Mouse (Mus musculus): ENCODE measurements at regions not wholly inside any gene's neighbourhood (a gene's known extent, or its start where the extent isn't known, plus 50 kb on each side); places are given as distances from the start of the nearest gene placed in this dataset.

DNA sequence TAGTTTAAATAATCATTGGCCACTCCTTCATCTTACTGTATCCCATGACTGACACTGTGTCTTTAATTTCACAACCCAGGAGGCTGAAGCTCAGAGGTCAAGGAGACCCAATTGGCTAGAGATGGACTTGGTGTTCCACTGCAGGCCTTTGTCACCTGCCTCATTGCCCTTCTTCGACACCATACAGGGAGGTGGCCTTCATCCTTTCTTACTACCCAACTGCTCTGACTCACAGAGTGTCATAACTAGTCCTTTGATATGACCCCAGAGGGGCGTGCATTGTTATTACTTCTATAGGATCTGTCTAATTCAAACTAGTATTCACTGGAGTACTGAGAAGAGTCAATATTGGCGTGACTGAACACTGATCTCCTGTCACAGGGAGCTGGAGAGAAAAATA, 236.2 kb upstream of the Ankrd55 start:
- no peaks in the 10 kb centered on the region for H3K9me3 ChIP-seq (replicated peaks; ENCODE audit: control insufficient read depth, insufficient read depth, low read length, poor library complexity, severe bottlenecking)
- no peaks in the 10 kb centered on the region for H3K27me3 ChIP-seq (ENCODE audit: control insufficient read depth, insufficient read depth, low read length, poor library complexity, severe bottlenecking)
- H3K4me3 ChIP-seq (ENCODE audit: low read depth, low read length) = no peak overlapping the region
- H3K36me3 ChIP-seq (ENCODE audit: control insufficient read depth, insufficient read depth, low read length, poor library complexity, severe bottlenecking) = no peaks in the 10 kb centered on the region
- no peak overlapping the region for H3K9ac ChIP-seq (ENCODE audit: low read depth, poor library complexity, severe bottlenecking)
- TF ChIP-seq CTCF (IDR thresholded peaks at IDR 0.05; ENCODE audit: low read depth, low read length) = no peak
- no peak for TF ChIP-seq EP300 (IDR thresholded peaks at IDR 0.05; ENCODE audit: insufficient read depth, low read depth, low read length)
- TF ChIP-seq POLR2A (IDR thresholded peaks at IDR 0.05; ENCODE audit: insufficient read depth, low read length) = no peak
- no peaks in the 10 kb centered on the region for H3K4me1 ChIP-seq (ENCODE audit: control insufficient read depth, insufficient read depth, low read length)
- H3K27ac ChIP-seq (ENCODE audit: insufficient read depth, low read length) = no peak overlapping the region

DNA sequence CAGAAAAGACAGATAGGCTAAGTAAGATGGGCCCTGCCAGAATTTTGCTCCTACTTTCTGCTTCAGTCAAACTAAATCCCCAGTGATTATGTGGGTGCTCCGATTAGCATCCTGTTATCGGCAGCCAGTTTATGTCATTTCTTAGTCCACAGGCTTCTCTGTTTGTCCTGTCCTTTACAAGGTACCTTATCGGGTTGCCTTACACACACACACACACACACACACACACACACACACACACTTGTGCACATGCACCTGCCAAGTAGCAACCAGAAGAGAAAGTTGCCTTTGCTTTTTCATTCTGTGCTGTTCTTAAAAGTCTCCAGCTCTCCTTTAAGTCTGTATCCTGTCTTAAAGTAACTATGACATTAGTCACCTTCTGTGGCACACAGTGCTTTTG, 235.8 kb upstream of the Ankrd55 start:
- H3K9ac ChIP-seq (ENCODE audit: low read depth, poor library complexity, severe bottlenecking) = no peak overlapping the region
- TF ChIP-seq POLR2A (IDR thresholded peaks at IDR 0.05; ENCODE audit: insufficient read depth, low read length) = no peak
- TF ChIP-seq EP300 (IDR thresholded peaks at IDR 0.05; ENCODE audit: insufficient read depth, low read depth, low read length) = no peak
- TF ChIP-seq CTCF (IDR thresholded peaks at IDR 0.05; ENCODE audit: low read depth, low read length) = no peak
- H3K36me3 ChIP-seq (ENCODE audit: control insufficient read depth, insufficient read depth, low read length, poor library complexity, severe bottlenecking) = no peaks in the 10 kb centered on the region

DNA sequence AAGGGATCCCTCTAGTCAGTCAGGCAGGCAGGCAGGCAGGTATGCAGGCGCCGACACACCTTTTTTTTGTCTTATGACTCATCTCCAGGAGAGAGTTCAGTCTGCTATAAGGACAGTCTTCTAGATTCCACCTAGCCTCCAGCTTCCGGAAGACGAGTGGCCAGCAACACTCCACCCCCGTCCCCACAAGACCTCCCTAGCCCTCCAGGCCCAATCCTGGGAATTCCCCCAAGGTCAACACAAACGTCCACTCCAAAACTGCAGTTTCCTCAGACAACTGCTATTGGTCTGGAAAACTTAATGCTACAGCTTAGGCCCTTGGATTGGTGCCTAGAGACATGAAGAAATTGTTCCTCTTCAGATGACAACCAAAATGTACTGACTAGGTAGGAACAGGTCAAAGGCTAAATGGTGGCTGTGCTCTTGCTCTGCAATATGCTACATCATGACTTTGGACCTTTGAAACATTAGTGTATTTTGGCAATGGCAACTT, 233.3 kb upstream of the Ankrd55 start:
- H3K9ac ChIP-seq (ENCODE audit: low read depth, poor library complexity, severe bottlenecking) = no peak overlapping the region
- TF ChIP-seq EP300 (IDR thresholded peaks at IDR 0.05; ENCODE audit: insufficient read depth, low read depth, low read length) (no peak), POLR2A (IDR thresholded peaks at IDR 0.05; ENCODE audit: insufficient read depth, low read length) (no peak), CTCF (IDR thresholded peaks at IDR 0.05; ENCODE audit: low read depth, low read length) (no peak)
- H3K9me3 ChIP-seq (replicated peaks; ENCODE audit: control insufficient read depth, insufficient read depth, low read length, poor library complexity, severe bottlenecking) = no peaks in the 10 kb centered on the region
- no peak overlapping the region for H3K27ac ChIP-seq (ENCODE audit: insufficient read depth, low read length)
- no peaks in the 10 kb centered on the region for H3K4me1 ChIP-seq (ENCODE audit: control insufficient read depth, insufficient read depth, low read length)
- H3K4me3 ChIP-seq (ENCODE audit: low read depth, low read length) = no peak overlapping the region
- no peaks in the 10 kb centered on the region for H3K27me3 ChIP-seq (ENCODE audit: control insufficient read depth, insufficient read depth, low read length, poor library complexity, severe bottlenecking)
- no peaks in the 10 kb centered on the region for H3K36me3 ChIP-seq (ENCODE audit: control insufficient read depth, insufficient read depth, low read length, poor library complexity, severe bottlenecking)

More for the DNA sequence above, 235.8 kb upstream of the Ankrd55 start:
- H3K4me3 ChIP-seq (ENCODE audit: low read depth, low read length) = no peak overlapping the region
- H3K9me3 ChIP-seq (replicated peaks; ENCODE audit: control insufficient read depth, insufficient read depth, low read length, poor library complexity, severe bottlenecking) = no peaks in the 10 kb centered on the region
- no peak overlapping the region for H3K27ac ChIP-seq (ENCODE audit: insufficient read depth, low read length)
- no peaks in the 10 kb centered on the region for H3K27me3 ChIP-seq (ENCODE audit: control insufficient read depth, insufficient read depth, low read length, poor library complexity, severe bottlenecking)
- no peaks in the 10 kb centered on the region for H3K4me1 ChIP-seq (ENCODE audit: control insufficient read depth, insufficient read depth, low read length)

DNA sequence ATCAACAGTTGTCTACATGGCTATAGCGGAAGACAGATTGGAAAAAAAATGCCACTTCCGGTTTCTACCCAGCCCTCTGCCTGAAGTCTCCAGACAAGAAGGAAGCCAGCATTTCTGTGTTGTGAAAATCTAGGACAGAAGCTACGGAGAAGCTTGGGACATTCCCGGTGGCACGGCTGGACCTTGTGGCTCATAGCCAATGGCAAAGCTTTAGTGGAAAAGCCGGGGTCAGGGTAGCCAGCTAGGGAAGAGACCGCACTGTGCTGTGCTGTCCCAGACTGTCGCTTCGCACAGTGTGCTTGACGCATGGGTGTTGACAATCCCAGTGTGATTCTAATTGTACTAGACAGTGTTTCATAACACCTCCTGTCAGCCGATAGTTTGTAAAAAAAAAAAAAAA, 230.0 kb upstream of the Ankrd55 start:
- no peaks in the 10 kb centered on the region for H3K9me3 ChIP-seq (replicated peaks; ENCODE audit: control insufficient read depth, insufficient read depth, low read length, poor library complexity, severe bottlenecking)
- TF ChIP-seq POLR2A (IDR thresholded peaks at IDR 0.05; ENCODE audit: insufficient read depth, low read length) = no peak
- no peak for TF ChIP-seq CTCF (IDR thresholded peaks at IDR 0.05; ENCODE audit: low read depth, low read length)
- TF ChIP-seq EP300 (IDR thresholded peaks at IDR 0.05; ENCODE audit: insufficient read depth, low read depth, low read length) = no peak
- no peak overlapping the region for H3K9ac ChIP-seq (ENCODE audit: low read depth, poor library complexity, severe bottlenecking)
- H3K4me1 ChIP-seq (ENCODE audit: control insufficient read depth, insufficient read depth, low read length) = no peaks in the 10 kb centered on the region
- no peak overlapping the region for H3K4me3 ChIP-seq (ENCODE audit: low read depth, low read length)
- H3K27me3 ChIP-seq (ENCODE audit: control insufficient read depth, insufficient read depth, low read length, poor library complexity, severe bottlenecking) = no peaks in the 10 kb centered on the region
- H3K36me3 ChIP-seq (ENCODE audit: control insufficient read depth, insufficient read depth, low read length, poor library complexity, severe bottlenecking) = no peaks in the 10 kb centered on the region
- no peak overlapping the region for H3K27ac ChIP-seq (ENCODE audit: insufficient read depth, low read length)

DNA sequence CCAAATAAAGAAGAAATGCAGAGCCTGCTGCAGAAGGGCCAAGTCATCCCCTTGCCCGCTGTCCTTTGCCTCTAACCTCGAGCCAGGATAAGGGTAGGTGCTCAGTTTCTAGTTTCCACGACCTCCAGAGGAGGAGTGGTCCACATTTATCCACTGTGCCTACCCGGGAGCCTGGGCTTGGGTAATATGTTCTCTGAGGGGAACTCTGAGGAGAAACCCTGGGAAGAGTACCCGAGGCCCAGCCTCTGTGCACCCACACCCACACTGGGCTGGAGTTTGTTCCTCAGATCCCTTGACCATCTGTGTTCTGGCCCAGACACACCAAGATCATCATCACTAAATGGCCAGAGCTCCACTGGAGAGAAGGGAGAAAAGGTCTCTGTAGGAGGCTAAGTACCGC, 229.5 kb upstream of the Ankrd55 start:
- Histone ChIP-seq H3K4me3 (ENCODE audit: low read depth, low read length) (no peak overlapping the region), H3K9ac (ENCODE audit: low read depth, poor library complexity, severe bottlenecking) (no peak overlapping the region), H3K27ac (ENCODE audit: insufficient read depth, low read length) (no peak overlapping the region), H3K36me3 (ENCODE audit: control insufficient read depth, insufficient read depth, low read length, poor library complexity, severe bottlenecking) (no peaks in the 10 kb centered on the region), H3K9me3 (replicated peaks; ENCODE audit: control insufficient read depth, insufficient read depth, low read length, poor library complexity, severe bottlenecking) (no peaks in the 10 kb centered on the region), H3K27me3 (ENCODE audit: control insufficient read depth, insufficient read depth, low read length, poor library complexity, severe bottlenecking) (no peaks in the 10 kb centered on the region), H3K4me1 (ENCODE audit: control insufficient read depth, insufficient read depth, low read length) (no peaks in the 10 kb centered on the region)
- TF ChIP-seq POLR2A (IDR thresholded peaks at IDR 0.05; ENCODE audit: insufficient read depth, low read length) = no peak
- TF ChIP-seq EP300 (IDR thresholded peaks at IDR 0.05; ENCODE audit: insufficient read depth, low read depth, low read length) = no peak
- TF ChIP-seq CTCF (IDR thresholded peaks at IDR 0.05; ENCODE audit: low read depth, low read length) = no peak

DNA sequence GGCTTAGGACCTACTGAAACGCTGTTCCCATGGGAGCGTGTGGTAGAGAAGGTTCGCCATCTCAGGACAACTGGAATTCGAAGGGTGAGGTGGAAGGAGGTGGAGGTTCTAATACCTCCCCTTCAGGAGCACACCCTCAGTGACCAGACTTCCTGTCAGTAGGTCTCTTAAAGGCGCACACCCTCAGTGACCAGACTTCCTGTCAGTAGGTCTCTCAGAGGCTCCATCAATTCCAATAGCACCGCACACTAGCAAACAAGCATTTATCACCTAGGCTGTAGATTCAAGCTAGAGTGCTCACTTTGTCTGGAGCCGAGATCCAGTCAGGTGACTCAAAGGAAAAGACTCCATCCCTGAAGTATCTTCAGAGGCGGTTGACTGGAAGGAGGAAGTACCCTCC, 226.2 kb upstream of the Ankrd55 start:
- no peaks in the 10 kb centered on the region for H3K4me1 ChIP-seq (ENCODE audit: control insufficient read depth, insufficient read depth, low read length)
- H3K27me3 ChIP-seq (ENCODE audit: control insufficient read depth, insufficient read depth, low read length, poor library complexity, severe bottlenecking) = no peaks in the 10 kb centered on the region
- H3K36me3 ChIP-seq (ENCODE audit: control insufficient read depth, insufficient read depth, low read length, poor library complexity, severe bottlenecking) = no peaks in the 10 kb centered on the region
- no peak for TF ChIP-seq POLR2A (IDR thresholded peaks at IDR 0.05; ENCODE audit: insufficient read depth, low read length)
- TF ChIP-seq CTCF (IDR thresholded peaks at IDR 0.05; ENCODE audit: low read depth, low read length) = no peak
- TF ChIP-seq EP300 (IDR thresholded peaks at IDR 0.05; ENCODE audit: insufficient read depth, low read depth, low read length) = no peak
- H3K9me3 ChIP-seq (replicated peaks; ENCODE audit: control insufficient read depth, insufficient read depth, low read length, poor library complexity, severe bottlenecking) = no peaks in the 10 kb centered on the region
- no peak overlapping the region for H3K9ac ChIP-seq (ENCODE audit: low read depth, poor library complexity, severe bottlenecking)
- H3K4me3 ChIP-seq (ENCODE audit: low read depth, low read length) = no peak overlapping the region
- H3K27ac ChIP-seq (ENCODE audit: insufficient read depth, low read length) = no peak overlapping the region

Data from ES-Bruce4 (cell line).